Mouse (Mus musculus) layer of hippocampus, postnatal 25 days (tissue): Measurements from ENCODE around the gene Krt33a. TPM values are rescaled to one million over a fixed set of nuclear protein-coding genes. Genes with fewer than 3 reads are reported as not detected.

Experiments
- DNase-seq, 2 experiments: peaks; one replicate each; pipeline ENCODE4 v3.0.0; 2022; ENCODE audit warnings: mixed read lengths in 2 of 2, low spot score in 1 of 2; ENCODE audit errors: extremely low spot score in 1 of 2
- total RNA-seq, 2 experiments: library from RNA; stranded (reverse); gene quantifications; 2 replicates each; pipeline ENCODE4 v1.2.3; 2021

The Krt33a gene
- total RNA-seq = not detected

- no peak for DNase-seq
Measured at GRCm38 (mm10) chr11:100016112-100016511, at the start of gene Krt33a. Gene Krt33a (minus strand): TSS chr11:100016212.

DNA sequence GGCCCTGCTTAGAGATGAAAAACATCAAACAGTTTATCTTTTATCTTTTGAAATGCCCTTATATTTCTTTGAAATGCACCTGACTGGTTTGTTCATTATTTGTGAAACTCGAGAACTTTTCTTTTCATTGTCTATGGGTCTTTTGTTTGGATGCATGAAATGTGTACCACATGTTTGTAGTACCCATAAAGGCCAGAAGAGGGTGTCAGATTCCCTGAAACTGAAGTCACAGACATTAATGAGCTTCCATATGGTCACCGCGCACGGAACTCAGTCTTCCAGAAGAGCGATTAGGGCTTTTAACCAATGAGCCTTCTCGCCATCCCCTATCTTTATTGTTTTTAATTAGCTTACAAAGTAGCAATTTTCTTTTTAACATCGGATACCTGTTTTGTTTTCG, 42.9 kb upstream of the Krt33a start:
- no peak for DNase-seq

GRCm38 (mm10) chr11:100055686-100056655, 40.0 kb upstream of the Krt33a start:
- DNase-seq = no peak

DNA sequence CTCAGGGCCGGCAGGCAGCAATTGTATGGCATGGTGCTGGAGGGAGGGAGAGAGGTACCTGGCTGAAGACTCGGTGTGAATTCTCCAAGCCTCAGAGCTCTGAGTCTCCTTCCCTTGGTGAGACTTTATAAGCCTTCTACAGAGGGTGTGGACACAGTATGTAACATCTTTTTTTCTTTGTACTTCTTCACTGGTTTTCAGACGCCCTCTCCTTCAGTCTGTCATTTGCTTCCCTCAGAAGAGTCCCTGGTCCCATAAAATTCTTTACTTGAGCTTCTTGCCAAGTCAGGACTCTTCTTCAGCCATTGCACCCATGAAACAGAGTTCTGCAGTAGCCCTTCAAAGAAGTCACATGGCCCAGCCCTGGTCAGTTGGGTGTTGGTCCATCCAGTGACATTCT, 34.4 kb upstream of the Krt33a start, which contains the start of gene Krt31:
Gene Krt31, minus strand, starts transcription at position 101 of the 400 bp plus-strand sequence.
- no peak for DNase-seq

DNA sequence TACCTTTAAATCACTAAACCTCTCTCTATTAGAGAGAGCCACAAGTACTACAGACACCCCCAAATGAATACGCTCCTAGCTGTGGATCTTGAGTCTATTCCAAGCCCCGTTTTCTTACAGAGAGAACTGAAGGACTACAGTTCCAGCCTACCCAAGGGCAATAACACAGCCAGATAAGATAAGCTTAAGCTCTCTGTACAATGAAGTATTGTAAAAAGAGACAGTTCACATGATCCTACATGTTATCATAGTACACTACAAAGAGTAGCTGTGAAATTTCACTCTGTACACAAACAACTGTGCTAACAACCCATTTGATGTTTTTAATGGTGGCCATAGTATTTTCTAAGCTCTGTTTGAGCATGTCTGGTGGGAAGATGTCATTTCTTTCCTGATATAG, 31.2 kb upstream of the Krt33a start:
- no peak for DNase-seq

GRCm38 (mm10) chr11:100046303-100046866, 30.4 kb upstream of the Krt33a start:
- no peak for DNase-seq

DNA sequence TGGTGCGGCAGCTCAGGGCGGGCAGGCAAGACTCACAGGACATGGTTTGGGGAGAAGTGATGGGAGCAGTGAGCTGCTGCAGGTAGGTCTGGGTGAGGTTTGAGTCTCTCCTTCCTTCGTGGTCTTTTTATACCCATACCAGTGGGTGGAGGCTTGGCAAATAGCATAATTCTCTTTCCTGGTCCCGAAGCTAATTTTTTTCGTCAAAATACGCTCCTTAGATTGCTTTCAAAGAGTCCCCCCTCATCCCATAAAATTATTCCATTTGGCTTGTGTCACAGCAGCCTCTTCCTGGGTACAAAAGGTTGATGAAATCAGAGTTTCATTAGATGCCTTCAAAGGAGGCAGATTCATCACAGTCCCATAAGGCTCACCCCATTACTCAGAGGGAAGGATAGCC, 25.4 kb upstream of the Krt33a start, which contains the start of gene Krt34:
Gene Krt34, minus strand, starts transcription at position 101 of the 400 bp plus-strand sequence.
- DNase-seq = no peak

DNA sequence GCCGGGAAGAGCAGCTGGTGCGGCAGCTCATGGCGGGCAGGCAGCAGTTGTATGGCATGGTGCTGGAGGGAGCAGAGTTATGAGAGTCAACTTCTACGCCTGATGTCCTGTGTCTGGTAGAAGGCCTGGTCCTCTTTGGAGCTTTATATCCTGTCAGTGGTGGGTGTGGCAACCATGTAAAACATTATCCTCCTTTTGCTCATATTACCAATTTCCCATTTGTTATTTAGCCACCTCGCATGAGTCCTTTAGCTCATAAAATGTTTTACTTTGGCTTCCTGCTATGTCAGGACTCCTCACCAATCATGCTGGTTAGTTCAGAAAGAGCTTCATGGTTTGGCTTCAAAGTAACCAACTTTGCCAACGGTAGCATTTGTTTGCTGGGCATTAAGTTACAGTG, 13.8 kb upstream of the Krt33a start, which contains the start of gene Krt33b:
Gene Krt33b, minus strand, starts transcription at position 101 of the 400 bp plus-strand sequence.
- DNase-seq = no peak

DNA sequence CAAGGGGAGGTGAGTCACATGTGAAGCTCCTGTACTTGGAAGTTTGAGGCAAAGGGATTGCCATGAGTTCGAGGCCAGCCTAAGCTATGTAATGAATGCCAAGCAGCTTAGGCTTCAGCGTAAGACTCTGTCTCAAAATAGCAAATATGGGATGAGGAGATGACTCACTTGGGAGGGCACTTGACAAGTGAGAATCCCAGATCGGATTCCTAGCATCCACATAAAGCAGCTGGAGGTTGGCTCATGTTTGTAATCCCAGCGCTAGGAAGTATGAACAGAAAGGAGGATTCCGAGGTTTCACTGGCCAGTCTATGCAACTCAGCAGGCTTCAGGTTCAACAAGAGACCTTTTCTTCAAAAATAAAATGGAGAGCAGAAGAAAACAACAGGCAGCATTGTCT, 5.4 kb upstream of the Krt33a start:
- no peak for DNase-seq

- DNase-seq = no peak
Measured at GRCm38 (mm10) chr11:100019466-100019865, 3.5 kb upstream of the Krt33a start.

DNA sequence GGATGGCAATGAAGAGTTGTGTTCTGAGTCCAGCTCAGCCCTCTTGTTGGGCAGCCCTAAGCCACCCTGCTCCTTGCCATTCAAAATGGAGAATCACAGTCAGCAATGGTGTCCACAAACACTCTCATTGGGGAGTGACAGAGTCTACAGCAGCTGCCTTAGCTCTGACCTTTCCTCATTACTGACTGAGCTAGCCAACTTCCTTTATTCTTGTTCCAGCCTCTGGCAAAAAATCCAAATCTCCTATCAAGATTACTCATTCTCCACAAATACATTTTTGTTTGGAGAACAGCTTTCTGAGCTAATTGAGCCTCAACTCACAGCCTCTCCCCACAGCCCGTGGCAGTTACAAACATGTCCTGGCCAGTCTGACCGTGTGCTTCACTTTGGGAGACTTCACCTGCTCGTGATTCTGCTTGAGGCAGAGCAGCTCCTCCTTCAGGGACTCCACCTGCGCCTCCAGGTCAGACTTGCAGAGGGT, 2.3 kb downstream of the Krt33a start:
- DNase-seq = no peak

DNA sequence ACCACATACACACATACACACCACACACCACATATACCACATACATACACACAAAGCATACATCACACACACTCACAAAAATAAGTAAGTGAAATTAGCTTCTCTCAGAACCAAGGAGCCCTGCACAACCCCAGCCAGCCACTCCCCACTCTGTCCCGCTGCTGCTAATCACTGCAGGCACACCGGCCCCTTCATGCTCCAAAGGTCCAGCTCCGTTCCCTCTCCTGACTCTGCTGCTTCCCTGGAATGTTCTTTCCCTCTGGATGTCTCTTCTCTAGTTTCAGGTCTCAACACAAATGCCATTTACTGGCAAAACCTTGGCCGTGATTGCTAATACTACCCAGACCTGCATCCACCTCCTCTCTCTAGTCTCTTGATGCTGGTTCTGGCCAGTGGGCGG, 5.3 kb downstream of the Krt33a start:
- no peak for DNase-seq

- no peak for DNase-seq
Measured at GRCm38 (mm10) chr11:100008336-100008735, 7.7 kb downstream of the Krt33a start.

- DNase-seq = no peak
Measured at GRCm38 (mm10) chr11:100006624-100007023, 9.4 kb downstream of the Krt33a start.

GRCm38 (mm10) chr11:100005905-100006304, 10.1 kb downstream of the Krt33a start:
- no peak for DNase-seq

GRCm38 (mm10) chr11:100004846-100005245, 11.2 kb downstream of the Krt33a start:
- DNase-seq = peak in 1 of 2 experiments; percentile 59

GRCm38 (mm10) chr11:99999091-99999490, 16.9 kb downstream of the Krt33a start:
- DNase-seq = no peak

DNA sequence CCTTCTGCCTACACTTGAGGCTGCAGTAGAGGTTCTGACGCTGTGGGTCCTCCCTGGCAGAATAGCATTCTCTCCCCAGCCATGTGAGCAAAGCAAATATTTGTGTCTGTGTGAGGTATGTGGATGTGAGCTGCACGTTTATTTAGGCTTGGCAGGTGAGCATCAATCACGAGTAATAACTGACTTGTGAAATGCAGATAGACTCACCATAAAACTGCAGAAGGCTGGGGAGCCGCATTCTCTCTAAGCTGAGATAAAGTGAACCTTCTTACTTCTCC, 21.7 kb downstream of the Krt33a start:
- DNase-seq = no peak

DNA sequence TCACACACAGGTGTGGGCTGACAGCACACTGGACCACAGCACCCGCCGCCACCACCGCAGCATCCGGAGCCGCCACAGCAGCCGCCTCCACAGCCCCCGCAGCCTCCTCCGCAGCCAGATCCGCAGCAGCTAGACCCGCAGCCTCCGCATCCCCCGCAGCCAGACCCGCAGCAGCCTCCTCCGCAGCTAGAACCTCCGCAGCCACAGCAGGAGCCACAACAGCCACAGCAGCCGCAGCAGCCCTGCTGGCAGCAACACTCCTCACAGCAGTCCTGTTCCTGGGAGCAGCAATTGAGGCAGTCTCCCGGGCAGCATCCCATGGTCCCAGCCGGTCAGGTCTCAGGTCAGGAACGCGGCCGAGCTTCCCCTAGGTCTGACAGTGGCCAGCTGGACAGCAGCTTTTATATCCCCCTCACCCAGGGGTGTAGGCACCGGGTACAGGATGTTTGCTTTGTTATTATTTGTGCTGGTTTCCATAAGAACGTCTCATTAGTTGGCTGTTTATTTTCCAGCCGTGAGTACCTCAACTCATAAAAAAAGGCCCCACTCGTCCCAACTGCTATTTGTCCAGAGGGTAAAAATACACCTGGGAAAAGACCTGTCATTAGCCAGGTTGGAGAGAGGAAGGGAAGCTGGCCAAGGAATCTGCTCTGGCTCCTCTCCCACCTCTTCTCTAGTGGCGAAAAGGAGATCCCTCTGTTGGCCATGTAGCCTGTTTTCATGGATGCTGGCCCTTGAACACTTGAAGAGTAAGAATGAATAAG, 22.2 kb downstream of the Krt33a start, which contains the start of gene Krtap17-1:
Gene Krtap17-1, minus strand, starts transcription at position 375 of the 764 bp plus-strand sequence.
- DNase-seq = no peak

- no peak for DNase-seq
Measured at GRCm38 (mm10) chr11:99990571-99990970, 25.4 kb downstream of the Krt33a start.
